Mouse (Mus musculus) left cerebral cortex, postnatal 4 days (tissue): ENCODE measurements around the gene Zfp275. TPM values are rescaled to one million over a fixed set of nuclear protein-coding genes. Genes with fewer than 3 reads are reported as not detected.
A peak's percentile ranks its signal among the peaks of the same experiment; 100 is the strongest.
"Not testable (repeated sequence)": the region's sequence is repeated elsewhere in the genome, so short reads cannot be mapped to it uniquely, and the experiment has no call there.

Experiments
- DNase-seq: peaks from one replicate; pipeline ENCODE4 v3.0.0-alpha.2; 2022
- intact Hi-C: fragments of 180-260 bp; cut with DNase I; formaldehyde crosslinking; loops from one replicate; pipeline ENCODE4 v1.15.1; 2025
- total RNA-seq, 2 experiments: library from RNA; stranded (reverse); gene quantifications; 2 replicates each; pipeline ENCODE4 v1.2.3; 2021

The Zfp275 gene
- 10 to 100 TPM; 20.3 to 20.7 TPM for total RNA-seq

DNA sequence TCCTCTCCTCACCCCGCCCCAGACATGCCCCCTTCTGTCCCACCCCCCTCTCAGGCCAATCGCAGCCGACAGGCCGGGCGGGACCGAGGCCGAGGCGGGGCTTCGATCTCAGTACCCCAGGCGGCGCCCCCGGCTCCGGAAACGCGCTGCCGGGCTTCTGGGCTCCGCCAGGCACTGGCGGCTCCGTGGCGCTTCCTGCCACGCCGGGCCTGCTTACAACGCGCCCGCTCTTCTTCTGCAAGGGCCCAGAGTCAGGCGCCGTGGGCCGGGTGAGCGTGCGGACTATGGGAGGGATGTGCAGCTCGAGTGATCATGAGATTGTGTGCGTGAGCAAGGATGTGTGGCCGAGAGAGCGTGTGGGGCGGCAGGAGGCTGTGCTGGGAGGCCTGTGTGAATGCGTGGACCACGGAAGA lies at the start of gene Zfp275:
Zfp275 (plus strand) TSS at position 139 of the 413 bp plus-strand sequence.
- peak; percentile 79 for DNase-seq
- intact Hi-C loops = no loop called here

DNA sequence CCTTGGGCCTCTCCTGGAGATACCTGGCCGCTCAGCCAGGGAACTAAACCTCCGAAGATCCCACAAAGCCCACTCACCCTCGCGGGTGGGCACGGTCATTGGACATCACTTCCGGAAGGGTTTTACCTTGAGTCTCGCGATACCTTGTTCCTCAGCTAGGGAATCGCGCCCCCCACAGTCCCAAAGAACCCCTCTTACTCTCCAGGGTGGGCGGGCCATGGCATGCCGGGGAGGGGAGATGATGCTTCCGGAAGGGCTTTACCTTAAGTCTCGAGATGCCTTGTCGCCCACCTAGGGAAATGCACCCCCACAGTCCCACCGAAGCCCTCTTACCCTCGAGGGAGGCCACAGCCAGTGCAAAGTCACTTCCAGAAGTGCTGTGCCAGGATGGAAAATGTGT lies 49.5 kb upstream of the Zfp275 start, which contains the start of the genes Xlr5a and Xlr5c:
Xlr5a (minus strand) TSS at position 101 of the 400 bp plus-strand sequence.
Xlr5c (minus strand) TSS at position 101 of the 400 bp plus-strand sequence.
- intact Hi-C loops = not testable (repeated sequence)

DNA sequence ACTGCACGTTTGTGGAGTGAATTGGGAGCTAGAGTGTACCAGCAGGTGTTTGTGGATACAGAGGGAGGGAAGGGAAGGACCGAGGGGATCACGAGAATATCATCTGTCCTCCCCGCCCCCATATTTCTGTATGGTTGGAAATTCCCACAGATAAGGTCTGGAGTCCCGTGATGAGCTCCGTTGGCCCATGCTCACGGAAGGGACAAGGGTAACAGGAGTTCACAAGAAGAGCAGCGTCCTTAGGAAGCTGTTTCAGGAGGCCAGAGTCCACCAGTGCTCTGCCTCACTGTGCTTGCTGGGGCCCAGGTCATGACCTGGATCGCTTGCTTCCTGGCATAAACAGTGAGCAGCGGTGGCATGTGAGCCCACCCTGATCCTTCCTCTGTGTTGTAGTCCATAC lies 46.7 kb upstream of the Zfp275 start:
- intact Hi-C loops = not testable (repeated sequence)

More for the DNA sequence above, 49.5 kb upstream of the Zfp275 start, which contains the start of the genes Xlr5a and Xlr5c:
- DNase-seq = not testable (repeated sequence)

GRCm38 (mm10) chrX:73312522-73312921 lies 29.9 kb upstream of the Zfp275 start:
- intact Hi-C loops = loop anchor here (10.0 kb wide), 1 partner anchor 102 kb away; the partner anchor contains the start of gene Zfp92
- DNase-seq = peak; percentile 16

More for the DNA sequence above, 46.7 kb upstream of the Zfp275 start:
- not testable (repeated sequence) for DNase-seq

GRCm38 (mm10) chrX:73321029-73321428 lies 21.4 kb upstream of the Zfp275 start:
- no peak for DNase-seq
- intact Hi-C loops = no loop called here

DNA sequence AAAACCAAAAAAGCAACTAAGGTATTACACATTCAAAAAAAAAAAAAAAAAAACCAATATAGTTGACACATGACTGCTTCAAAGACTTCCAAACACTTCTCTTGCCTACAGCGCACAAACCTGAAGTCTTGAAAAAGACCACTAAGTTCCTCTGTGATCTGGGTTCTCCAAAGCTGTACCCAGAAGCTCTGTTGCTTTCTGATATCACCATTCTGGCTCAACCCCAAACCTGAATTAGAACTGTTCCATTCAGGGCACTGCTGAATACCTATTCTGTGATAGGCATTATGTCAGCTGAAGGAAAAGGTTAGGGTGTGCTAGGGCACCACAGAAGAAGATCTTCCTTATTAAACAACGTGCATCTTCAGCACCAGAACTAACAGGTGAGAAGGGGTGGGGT lies 15.2 kb upstream of the Zfp275 start:
- intact Hi-C loops = no loop called here

GRCm38 (mm10) chrX:73333548-73333947 lies 8.9 kb upstream of the Zfp275 start:
- no peak for DNase-seq
- intact Hi-C loops = no loop called here

More for the DNA sequence above, 15.2 kb upstream of the Zfp275 start:
- no peak for DNase-seq

- DNase-seq = no peak
- intact Hi-C loops = no loop called here
These were observed 5.7 kb upstream of the Zfp275 start, which contains the start of gene Gm45015 for GRCm38 (mm10) chrX:73336740-73337139. Gm45015 (minus strand) TSS chrX:73336840.

- DNase-seq = no peak
- intact Hi-C loops = no loop called here
These were observed 948 bp upstream of the Zfp275 start for GRCm38 (mm10) chrX:73341473-73341872.

DNA sequence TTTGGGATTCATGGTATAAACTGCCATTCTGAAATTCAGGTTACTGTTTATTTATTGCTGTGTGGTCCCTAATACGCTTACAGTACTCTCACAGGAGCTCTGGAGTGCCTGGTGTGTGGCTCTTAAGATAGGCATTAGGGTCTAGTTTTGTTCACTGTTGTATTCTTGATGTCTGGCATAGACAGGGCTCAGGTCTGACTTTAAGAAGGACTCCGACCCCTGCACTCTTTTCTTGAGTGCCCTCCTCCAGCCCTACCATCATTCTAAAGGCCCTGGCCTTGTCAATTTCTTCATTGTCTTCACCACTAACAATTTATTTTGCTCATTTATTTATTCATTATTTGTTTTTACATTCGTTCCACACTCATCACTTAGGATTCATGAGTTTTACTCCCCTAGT lies 353 bp upstream of the Zfp275 start:
- DNase-seq = no peak
- intact Hi-C loops = no loop called here

DNA sequence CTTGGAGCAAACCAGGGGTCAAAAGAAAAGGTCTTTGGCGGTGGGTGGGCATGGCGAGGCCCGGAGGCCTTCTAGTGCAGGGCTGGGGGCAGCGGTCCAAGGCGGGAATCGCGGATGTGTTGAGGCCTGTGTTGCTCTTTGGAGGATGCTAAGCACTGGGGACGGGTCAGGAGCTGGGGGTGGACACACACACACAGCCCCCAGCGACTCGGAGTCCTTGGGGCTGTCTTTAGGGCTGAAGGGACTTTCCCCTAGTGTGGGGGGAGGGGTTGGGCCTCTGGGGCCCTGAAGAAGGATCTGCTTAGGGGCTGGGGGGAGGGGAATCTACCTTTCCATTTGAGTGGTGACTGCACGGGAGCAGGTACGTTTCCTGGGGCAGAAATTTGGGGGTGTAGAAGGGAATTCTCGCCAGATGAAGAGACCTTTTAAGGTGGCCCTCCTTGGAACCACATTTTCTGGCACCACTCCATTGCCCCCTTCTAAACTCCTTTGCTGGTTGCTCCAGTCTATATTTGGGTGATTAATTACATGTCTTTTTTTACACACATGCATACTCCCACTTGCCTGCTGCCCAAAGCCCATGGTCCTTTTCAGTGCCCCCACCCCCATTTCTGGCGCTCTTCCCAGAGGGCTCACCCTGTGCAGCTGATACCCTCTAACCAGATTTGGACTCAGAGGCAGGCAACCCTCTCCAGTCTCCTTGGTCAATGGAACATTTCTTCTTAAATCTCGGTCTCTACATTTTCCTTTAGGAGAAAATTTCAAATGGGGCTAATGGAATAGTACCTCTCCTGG lies 717 bp downstream of the Zfp275 start:
- intact Hi-C loops = no loop called here
- peak; percentile 47 for DNase-seq

- intact Hi-C loops = no loop called here
- no peak for DNase-seq
These were observed 1.4 kb downstream of the Zfp275 start for GRCm38 (mm10) chrX:73343802-73344201.

DNA sequence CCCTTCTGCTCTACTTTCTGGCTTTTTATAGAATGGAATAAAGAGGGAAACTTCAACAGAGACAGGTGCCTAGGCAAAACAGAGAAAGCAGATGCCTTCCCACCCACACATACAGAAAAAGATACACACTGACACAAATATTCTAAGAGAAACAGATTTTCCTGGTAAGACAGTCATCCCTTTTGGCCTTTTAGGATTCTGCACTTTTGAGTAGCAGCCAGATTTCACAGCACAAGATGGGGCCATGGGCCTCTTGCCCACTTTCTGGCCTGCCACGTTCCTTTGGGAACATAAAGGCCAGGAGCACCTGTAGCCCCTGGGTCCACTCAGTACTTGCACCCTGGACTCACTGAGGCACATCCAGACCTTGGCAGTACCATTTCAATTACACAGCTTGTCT lies 1.9 kb downstream of the Zfp275 start:
- no peak for DNase-seq
- intact Hi-C loops = no loop called here

GRCm38 (mm10) chrX:73356163-73356562 lies 13.7 kb downstream of the Zfp275 start:
- no peak for DNase-seq
- intact Hi-C loops = no loop called here

GRCm38 (mm10) chrX:73356719-73357118 lies 14.3 kb downstream of the Zfp275 start:
- intact Hi-C loops = no loop called here
- DNase-seq = no peak

DNA sequence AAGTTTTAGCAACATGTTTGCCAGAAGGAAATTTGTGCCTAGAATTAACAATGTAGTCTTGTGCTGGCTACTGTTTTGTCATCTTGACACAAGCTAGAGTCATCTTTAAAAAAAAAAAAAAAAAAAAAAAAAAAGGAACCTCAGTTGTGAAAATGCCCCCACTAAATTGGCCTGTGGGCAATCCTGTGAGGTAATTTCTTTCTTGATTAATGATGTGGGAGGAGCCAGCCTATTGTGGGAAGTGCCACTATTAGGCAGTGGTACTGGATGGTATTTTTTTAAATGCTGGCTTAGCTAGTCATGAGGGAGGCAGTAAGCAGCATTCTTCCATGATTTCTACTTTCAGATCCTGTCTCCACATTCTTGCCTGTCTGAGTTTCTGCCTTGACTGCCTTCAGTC lies 20.9 kb downstream of the Zfp275 start:
- intact Hi-C loops = no loop called here
- no peak for DNase-seq

DNA sequence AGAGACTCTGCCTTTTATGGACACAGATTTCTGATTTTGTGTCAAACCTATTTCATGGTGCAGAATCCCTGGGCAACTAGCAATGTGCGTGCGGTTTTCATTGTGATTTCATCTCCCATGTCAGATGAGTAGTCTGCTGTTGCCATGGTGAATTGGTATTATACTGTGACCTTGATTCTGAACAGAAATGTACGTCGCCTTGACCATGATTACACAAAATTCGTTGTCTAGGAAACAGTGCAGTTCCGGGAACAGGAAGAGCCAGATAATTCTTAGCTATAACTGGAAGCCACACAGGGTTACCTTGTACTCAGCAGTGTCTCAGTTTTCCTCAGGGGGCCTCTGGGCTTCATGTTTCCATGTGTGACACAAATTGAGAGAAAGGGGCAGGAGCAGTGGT lies 42.0 kb downstream of the Zfp275 start:
- intact Hi-C loops = no loop called here

GRCm38 (mm10) chrX:73384924-73385323 lies 42.5 kb downstream of the Zfp275 start:
- intact Hi-C loops = no loop called here
- DNase-seq = no peak

More for the DNA sequence above, 42.0 kb downstream of the Zfp275 start:
- no peak for DNase-seq

DNA sequence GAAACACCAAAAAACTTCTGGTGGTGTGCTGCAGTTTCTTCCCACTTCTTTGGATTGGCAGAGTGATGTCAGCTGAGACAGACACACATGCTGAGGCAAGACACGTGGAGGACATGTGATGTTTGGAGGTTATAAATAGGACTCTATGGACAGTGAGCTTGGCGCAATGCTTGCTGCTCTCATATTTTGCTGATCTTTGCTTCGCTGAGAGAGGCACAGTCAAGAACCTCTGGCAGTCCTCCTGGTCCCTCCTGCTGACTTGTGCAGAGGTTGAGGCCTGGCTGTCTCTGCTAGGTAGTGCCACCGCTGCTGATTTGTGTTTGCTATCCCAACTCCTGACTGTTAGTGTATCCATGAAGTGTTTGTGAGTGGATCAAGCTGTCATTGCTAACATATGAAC lies 49.1 kb downstream of the Zfp275 start:
- no peak for DNase-seq
- intact Hi-C loops = no loop called here

- intact Hi-C loops = no loop called here
- no peak for DNase-seq
These were observed 54.0 kb downstream of the Zfp275 start for GRCm38 (mm10) chrX:73396446-73396845.

- intact Hi-C loops, DNase-seq: not testable (repeated sequence)
These were observed 56.2 kb downstream of the Zfp275 start, which contains the start of gene Gm18336 for GRCm38 (mm10) chrX:73398636-73399035. Gm18336 (minus strand) TSS chrX:73398736.

GRCm38 (mm10) chrX:73400951-73401350 lies 58.5 kb downstream of the Zfp275 start:
- intact Hi-C loops = no loop called here
- DNase-seq = no peak
